Mouse (Mus musculus): ENCODE measurements around the gene Rps11. TPM values are rescaled to one million over a fixed set of nuclear protein-coding genes. Genes with fewer than 3 reads are reported as not detected.

Gene Rps11
- polyA plus RNA-seq, 1 experiment from 2014 or later = 1,608 TPM

- no peaks in the 10 kb centered on the region for H3K27me3 ChIP-seq (replicated peaks; ENCODE audit: control insufficient read depth, insufficient read depth, low read length)
- H3K4me2 ChIP-seq (ENCODE audit: low read depth, low read length) = no peak overlapping the region
- DNase-seq (ENCODE audit: low spot score) (no peak), ATAC-seq (ENCODE audit: low read depth) (no peak)
- H3K4me1 ChIP-seq (ENCODE audit: control insufficient read depth, insufficient read depth, low read length) = peaks cover 11% of the 10 kb centered on the region
- no peak overlapping the region for H3K9ac ChIP-seq (ENCODE audit: low read depth, low read length)
- no peak overlapping the region for H3K4me3 ChIP-seq (ENCODE audit: low read depth, low read length)
- WGBS = 37% methylated on average over 11 of the region's 11 CpGs
- H3K36me3 ChIP-seq (ENCODE audit: control insufficient read depth, insufficient read depth, low read length) = 0 out of 2 replicates have a peak, but pooled peaks cover 12% of the 10 kb centered on the region
- H3K9me3 ChIP-seq (ENCODE audit: control insufficient read depth, low read length) = no peaks in the 10 kb centered on the region
- no peak overlapping the region for H3K27ac ChIP-seq (replicated peaks; ENCODE audit: low read depth, low read length)
Observed at GRCm38 (mm10) chr7:45151303-45151702, 27.1 kb upstream of the Rps11 start.

- H3K9ac ChIP-seq (ENCODE audit: low read depth, low read length) = no peak overlapping the region
- ATAC-seq (ENCODE audit: low read depth) (no peak), DNase-seq (ENCODE audit: low spot score) (no peak)
- H3K27ac ChIP-seq (replicated peaks; ENCODE audit: low read depth, low read length) = no peak overlapping the region
- H3K9me3 ChIP-seq (ENCODE audit: control insufficient read depth, low read length) = no peaks in the 10 kb centered on the region
- peaks cover 9% of the 10 kb centered on the region for H3K4me1 ChIP-seq (ENCODE audit: control insufficient read depth, insufficient read depth, low read length)
- H3K4me2 ChIP-seq (ENCODE audit: low read depth, low read length) = no peak overlapping the region
- H3K36me3 ChIP-seq (ENCODE audit: control insufficient read depth, insufficient read depth, low read length) = peaks cover 16% of the 10 kb centered on the region; the same call in 1 of the 2 replicates
- H3K4me3 ChIP-seq (ENCODE audit: low read depth, low read length) = no peak overlapping the region
- 40% methylated on average over 4 of the region's 4 CpGs for WGBS
- H3K27me3 ChIP-seq (replicated peaks; ENCODE audit: control insufficient read depth, insufficient read depth, low read length) = no peaks in the 10 kb centered on the region
Observed at GRCm38 (mm10) chr7:45150321-45150720, 26.1 kb upstream of the Rps11 start.

- ATAC-seq (ENCODE audit: low read depth) = no peak
- H3K27ac ChIP-seq (replicated peaks; ENCODE audit: low read depth, low read length) = no peak overlapping the region
- H3K4me3 ChIP-seq (ENCODE audit: low read depth, low read length) = no peak overlapping the region
- WGBS = 63% methylated on average over 6 of the region's 6 CpGs
- DNase-seq (ENCODE audit: low spot score) = no peak
- H3K9me3 ChIP-seq (ENCODE audit: control insufficient read depth, low read length) = no peaks in the 10 kb centered on the region
- H3K36me3 ChIP-seq (ENCODE audit: control insufficient read depth, insufficient read depth, low read length) = peaks cover 22% of the 10 kb centered on the region
- no peak overlapping the region for H3K9ac ChIP-seq (ENCODE audit: low read depth, low read length)
- peaks cover 6% of the 10 kb centered on the region for H3K4me1 ChIP-seq (ENCODE audit: control insufficient read depth, insufficient read depth, low read length)
- no peaks in the 10 kb centered on the region for H3K27me3 ChIP-seq (replicated peaks; ENCODE audit: control insufficient read depth, insufficient read depth, low read length)
- no peak overlapping the region for H3K4me2 ChIP-seq (ENCODE audit: low read depth, low read length)
Observed at GRCm38 (mm10) chr7:45149545-45149944, 25.3 kb upstream of the Rps11 start.

- no peak for DNase-seq (ENCODE audit: low spot score)
- H3K4me2 ChIP-seq (ENCODE audit: low read depth, low read length) = no peak overlapping the region
- H3K9ac ChIP-seq (ENCODE audit: low read depth, low read length) = no peak overlapping the region
- no peak overlapping the region for H3K4me3 ChIP-seq (ENCODE audit: low read depth, low read length)
- H3K27ac ChIP-seq (replicated peaks; ENCODE audit: low read depth, low read length) = no peak overlapping the region
- H3K4me1 ChIP-seq (ENCODE audit: control insufficient read depth, insufficient read depth, low read length) = peaks cover 5% of the 10 kb centered on the region
- H3K36me3 ChIP-seq (ENCODE audit: control insufficient read depth, insufficient read depth, low read length) = peaks cover 32% of the 10 kb centered on the region
- 67% methylated on average over 4 of the region's 4 CpGs for WGBS
- no peak for ATAC-seq (ENCODE audit: low read depth)
- no peaks in the 10 kb centered on the region for H3K9me3 ChIP-seq (ENCODE audit: control insufficient read depth, low read length)
- H3K27me3 ChIP-seq (replicated peaks; ENCODE audit: control insufficient read depth, insufficient read depth, low read length) = no peaks in the 10 kb centered on the region
Observed at GRCm38 (mm10) chr7:45148534-45149098, 24.4 kb upstream of the Rps11 start.

GRCm38 (mm10) chr7:45147899-45148298 lies 23.7 kb upstream of the Rps11 start:
- Histone ChIP-seq H3K4me3 (ENCODE audit: low read depth, low read length) (no peak overlapping the region), H3K27me3 (replicated peaks; ENCODE audit: control insufficient read depth, insufficient read depth, low read length) (no peaks in the 10 kb centered on the region), H3K9ac (ENCODE audit: low read depth, low read length) (no peak overlapping the region), H3K4me2 (ENCODE audit: low read depth, low read length) (no peak overlapping the region), H3K4me1 (ENCODE audit: control insufficient read depth, insufficient read depth, low read length) (no peaks in the 10 kb centered on the region), H3K9me3 (ENCODE audit: control insufficient read depth, low read length) (no peaks in the 10 kb centered on the region), H3K27ac (replicated peaks; ENCODE audit: low read depth, low read length) (no peak overlapping the region), H3K36me3 (ENCODE audit: control insufficient read depth, insufficient read depth, low read length) (peaks cover 39% of the 10 kb centered on the region)
- no peak for ATAC-seq (ENCODE audit: low read depth)
- 88% methylated on average over 11 of the region's 11 CpGs for WGBS
- DNase-seq (ENCODE audit: low spot score) = no peak

- H3K27ac ChIP-seq (replicated peaks; ENCODE audit: low read depth, low read length) = no peak overlapping the region
- no peak overlapping the region for H3K9ac ChIP-seq (ENCODE audit: low read depth, low read length)
- H3K36me3 ChIP-seq (ENCODE audit: control insufficient read depth, insufficient read depth, low read length) = peaks cover 43% of the 10 kb centered on the region
- H3K4me3 ChIP-seq (ENCODE audit: low read depth, low read length) = no peak overlapping the region
- H3K9me3 ChIP-seq (ENCODE audit: control insufficient read depth, low read length) = no peaks in the 10 kb centered on the region
- H3K27me3 ChIP-seq (replicated peaks; ENCODE audit: control insufficient read depth, insufficient read depth, low read length) = no peaks in the 10 kb centered on the region
- H3K4me1 ChIP-seq (ENCODE audit: control insufficient read depth, insufficient read depth, low read length) = no peaks in the 10 kb centered on the region
- WGBS = 88% methylated on average over 11 of the region's 11 CpGs
- ATAC-seq (ENCODE audit: low read depth) = no peak
- DNase-seq (ENCODE audit: low spot score) = no peak
- H3K4me2 ChIP-seq (ENCODE audit: low read depth, low read length) = no peak overlapping the region
Observed at GRCm38 (mm10) chr7:45147267-45147666, 23.0 kb upstream of the Rps11 start.

- no peak for ATAC-seq (ENCODE audit: low read depth)
- Histone ChIP-seq H3K4me3 (ENCODE audit: low read depth, low read length) (no peak overlapping the region), H3K9me3 (ENCODE audit: control insufficient read depth, low read length) (no peaks in the 10 kb centered on the region), H3K27ac (replicated peaks; ENCODE audit: low read depth, low read length) (no peak overlapping the region), H3K9ac (ENCODE audit: low read depth, low read length) (no peak overlapping the region), H3K4me2 (ENCODE audit: low read depth, low read length) (no peak overlapping the region), H3K4me1 (ENCODE audit: control insufficient read depth, insufficient read depth, low read length) (no peaks in the 10 kb centered on the region), H3K27me3 (replicated peaks; ENCODE audit: control insufficient read depth, insufficient read depth, low read length) (no peaks in the 10 kb centered on the region), H3K36me3 (ENCODE audit: control insufficient read depth, insufficient read depth, low read length) (peaks cover 43% of the 10 kb centered on the region)
- no peak for DNase-seq (ENCODE audit: low spot score)
- WGBS = 97% methylated on average over 8 of the region's 8 CpGs
Observed at GRCm38 (mm10) chr7:45145460-45145859, 21.2 kb upstream of the Rps11 start.

- 83% methylated on average over 13 of the region's 13 CpGs for WGBS
- H3K36me3 ChIP-seq (ENCODE audit: control insufficient read depth, insufficient read depth, low read length) = peaks cover 43% of the 10 kb centered on the region
- H3K4me1 ChIP-seq (ENCODE audit: control insufficient read depth, insufficient read depth, low read length) = no peaks in the 10 kb centered on the region
- H3K27me3 ChIP-seq (replicated peaks; ENCODE audit: control insufficient read depth, insufficient read depth, low read length) = no peaks in the 10 kb centered on the region
- no peaks in the 10 kb centered on the region for H3K9me3 ChIP-seq (ENCODE audit: control insufficient read depth, low read length)
- H3K27ac ChIP-seq (replicated peaks; ENCODE audit: low read depth, low read length) = no peak overlapping the region
- no peak overlapping the region for H3K9ac ChIP-seq (ENCODE audit: low read depth, low read length)
- H3K4me3 ChIP-seq (ENCODE audit: low read depth, low read length) = no peak overlapping the region
- H3K4me2 ChIP-seq (ENCODE audit: low read depth, low read length) = no peak overlapping the region
- no peak for DNase-seq (ENCODE audit: low spot score)
- no peak for ATAC-seq (ENCODE audit: low read depth)
Observed at GRCm38 (mm10) chr7:45144368-45145174, 20.3 kb upstream of the Rps11 start.

- no peaks in the 10 kb centered on the region for H3K9me3 ChIP-seq (ENCODE audit: control insufficient read depth, low read length)
- ATAC-seq (ENCODE audit: low read depth) (no peak), DNase-seq (ENCODE audit: low spot score) (no peak)
- H3K4me1 ChIP-seq (ENCODE audit: control insufficient read depth, insufficient read depth, low read length) = no peaks in the 10 kb centered on the region
- H3K36me3 ChIP-seq (ENCODE audit: control insufficient read depth, insufficient read depth, low read length) = peaks cover 35% of the 10 kb centered on the region
- H3K27ac ChIP-seq (replicated peaks; ENCODE audit: low read depth, low read length) = no peak overlapping the region
- H3K4me3 ChIP-seq (ENCODE audit: low read depth, low read length) = no peak overlapping the region
- H3K4me2 ChIP-seq (ENCODE audit: low read depth, low read length) = no peak overlapping the region
- H3K27me3 ChIP-seq (replicated peaks; ENCODE audit: control insufficient read depth, insufficient read depth, low read length) = no peaks in the 10 kb centered on the region
- H3K9ac ChIP-seq (ENCODE audit: low read depth, low read length) = no peak overlapping the region
- 87% methylated on average over 5 of the region's 5 CpGs for WGBS
Observed at GRCm38 (mm10) chr7:45141914-45142313, 17.7 kb upstream of the Rps11 start.
